Mouse (Mus musculus) CH12.LX (cell line): ENCODE results near the gene Arhgap45.

ENCODE experiments used
- CTCF ChIP-seq, 2 experiments: IDR thresholded peaks in 1 of 2; conservative IDR thresholded peaks in 1 of 2; 2 replicates each; pipeline ENCODE4 v1.5.1; 2011 to 2012; ENCODE audit warnings: low read depth in 2 of 2, low read length in 2 of 2, improper control_type of control experiment in 1 of 2, inconsistent platforms in 1 of 2, mild to moderate bottlenecking in 1 of 2, moderate library complexity in 1 of 2
- E2F4 ChIP-seq: IDR thresholded peaks from 2 replicates; pipeline ENCODE4 v1.6.1; 2011; ENCODE audit warnings: low read depth, low read length, improper control_type of control experiment; ENCODE audit not compliant: insufficient replicate concordance
- EP300 ChIP-seq: IDR thresholded peaks from 2 replicates; pipeline ENCODE4 v1.6.1; 2011; ENCODE audit warnings: low read length, improper control_type of control experiment
- ETS1 ChIP-seq: conservative IDR thresholded peaks from 2 replicates; pipeline ENCODE4 v1.6.1; 2012; ENCODE audit warnings: low read depth, mild to moderate bottlenecking, inconsistent platforms, low read length, improper control_type of control experiment, moderate library complexity
- HCFC1 ChIP-seq: IDR thresholded peaks from 2 replicates; pipeline ENCODE4 v1.6.1; 2012; ENCODE audit warnings: low read depth, mild to moderate bottlenecking, inconsistent platforms, low read length, improper control_type of control experiment
- JUND ChIP-seq: conservative IDR thresholded peaks from 2 replicates; pipeline ENCODE4 v1.6.1; 2011; ENCODE audit warnings: low read depth, low read length, improper control_type of control experiment
- MAZ ChIP-seq: IDR thresholded peaks from 2 replicates; pipeline ENCODE4 v1.6.1; 2012; ENCODE audit warnings: low read depth, mild to moderate bottlenecking, inconsistent platforms, low read length, improper control_type of control experiment, moderate library complexity
- MEF2A ChIP-seq: IDR thresholded peaks from 2 replicates; pipeline ENCODE4 v1.6.1; 2014; ENCODE audit warnings: low read depth, mild to moderate bottlenecking, inconsistent platforms, low read length, improper control_type of control experiment, borderline replicate concordance
- POLR2A ChIP-seq: IDR thresholded peaks from 2 replicates; pipeline ENCODE4 v1.6.1; 2011; ENCODE audit warnings: low read depth, mild to moderate bottlenecking, improper control_type of control experiment, low read length
- SMC3 ChIP-seq: IDR thresholded peaks from 2 replicates; pipeline ENCODE4 v1.6.1; 2011; ENCODE audit warnings: low read depth, low read length, improper control_type of control experiment

GRCm38 (mm10) chr10:80016511-80016910 is at the start of gene Arhgap45:
- TF ChIP-seq JUND (0 out of 2 replicates have a peak, but pooled peaks have one; percentile 3), SMC3 (no peak), POLR2A (peak; percentile 56; the same call in 1 of the 2 replicates), ETS1 (peak; percentile 55), CTCF (conservative IDR thresholded peaks at IDR 0.05 in 1 of 2, IDR thresholded peaks at IDR 0.05 in 1 of 2; ENCODE audit: low read depth in 2 of 2, low read length in 2 of 2) (no peak), EP300 (no peak), E2F4 (no peak), HCFC1 (peak; percentile 50; the same call in 1 of the 2 replicates), MEF2A (peak; percentile 46; the same call in 1 of the 2 replicates), MAZ (peak; percentile 94)
